Mouse (Mus musculus) limb, embryonic 13.5 days (tissue): ENCODE data around the gene Ubap1. TPM values are rescaled to one million over a fixed set of nuclear protein-coding genes. Genes with fewer than 3 reads are reported as not detected.

Experiments used
- ATAC-seq: fragments of 200-750 bp; cut with Nextera tagmentation; 2 replicates; pipeline ENCODE4 v1.8.0; 2017; ENCODE audit warnings: low read depth, moderate number of reproducible peaks, moderate TSS enrichment; ENCODE audit not compliant: low FRiP score
- H3K27ac ChIP-seq: fragments of 300-500 bp; sonication (generic); 2 replicates; pipeline ENCODE4 v1.5.1; 2015; ENCODE audit warnings: inconsistent platforms, mild to moderate bottlenecking, moderate library complexity
- H3K27me3 ChIP-seq: fragments of 300-500 bp; sonication (generic); 2 replicates; pipeline ENCODE4 v1.6.1; 2015; ENCODE audit warnings: mild to moderate bottlenecking, inconsistent platforms
- H3K36me3 ChIP-seq: fragments of 300-500 bp; sonication (generic); 2 replicates; pipeline ENCODE4 v1.6.1; 2015; ENCODE audit warnings: inconsistent platforms, mild to moderate bottlenecking, moderate library complexity
- H3K4me1 ChIP-seq: fragments of 300-500 bp; sonication (generic); 2 replicates; pipeline ENCODE4 v1.6.1; 2015; ENCODE audit warnings: inconsistent platforms
- H3K4me2 ChIP-seq: fragments of 300-500 bp; sonication (generic); replicated peaks from 2 replicates; pipeline ENCODE4 v1.6.1; 2015; ENCODE audit warnings: inconsistent platforms, mild to moderate bottlenecking, moderate library complexity
- H3K4me3 ChIP-seq: fragments of 300-500 bp; sonication (generic); 2 replicates; pipeline ENCODE4 v1.5.1; 2015; ENCODE audit warnings: moderate library complexity, mild to moderate bottlenecking, inconsistent platforms
- H3K9ac ChIP-seq: fragments of 300-500 bp; sonication (generic); 2 replicates; pipeline ENCODE4 v1.6.1; 2015; ENCODE audit warnings: mild to moderate bottlenecking, inconsistent platforms
- H3K9me3 ChIP-seq: fragments of 300-500 bp; sonication (generic); 2 replicates; pipeline ENCODE4 v1.6.1; 2016; ENCODE audit warnings: inconsistent platforms
- WGBS: fragments of 180-500 bp; shearing (Covaris S2); methylation state at CpG from one replicate; pipeline ENCODE4 v1.1.7; 2015; 5-methylcytosine and 5-hydroxymethylcytosine counted together
- polyA plus RNA-seq: library from polyadenylated mRNA; unstranded; fragments of >200 nt; fragmentation: Nextera tagmentation; extraction: Ambion mirVana; gene quantifications from 2 replicates; pipeline ENCODE4 v1.2.1, GENCODE M21; 2015

The Ubap1 gene
- polyA plus RNA-seq, 1 experiment from 2014 or later = 54.8 TPM

GRCm38 (mm10) chr4:41398353-41398752 is 49.6 kb downstream of the Ubap1 start:
- no peak overlapping the region for H3K9ac ChIP-seq
- H3K36me3 ChIP-seq = peaks cover 70% of the 10 kb centered on the region
- ATAC-seq = no peak
- no peaks in the 10 kb centered on the region for H3K9me3 ChIP-seq
- no peaks in the 10 kb centered on the region for H3K4me1 ChIP-seq
- H3K27me3 ChIP-seq = no peaks in the 10 kb centered on the region
- no peak overlapping the region for H3K4me2 ChIP-seq
- no peak overlapping the region for H3K27ac ChIP-seq
- no peak overlapping the region for H3K4me3 ChIP-seq
- 81% methylated on average over 6 of the region's 6 CpGs for whole genome bisulfite sequencing

- H3K9ac ChIP-seq = no peak overlapping the region
- no peak overlapping the region for H3K4me2 ChIP-seq
- WGBS = 82% methylated on average over 5 of the region's 5 CpGs
- ATAC-seq = no peak
- H3K9me3 ChIP-seq = no peaks in the 10 kb centered on the region
- no peaks in the 10 kb centered on the region for H3K27me3 ChIP-seq
- no peak overlapping the region for H3K27ac ChIP-seq
- H3K36me3 ChIP-seq = peaks cover 70% of the 10 kb centered on the region
- no peaks in the 10 kb centered on the region for H3K4me1 ChIP-seq
- H3K4me3 ChIP-seq = no peak overlapping the region
Observed at GRCm38 (mm10) chr4:41399904-41400303, 51.1 kb downstream of the Ubap1 start.

GRCm38 (mm10) chr4:41401167-41401566 is 52.4 kb downstream of the Ubap1 start:
- no peaks in the 10 kb centered on the region for H3K9me3 ChIP-seq
- H3K27me3 ChIP-seq = no peaks in the 10 kb centered on the region
- H3K36me3 ChIP-seq = peaks cover 60% of the 10 kb centered on the region
- H3K9ac ChIP-seq = no peak overlapping the region
- no peaks in the 10 kb centered on the region for H3K4me1 ChIP-seq
- H3K4me2 ChIP-seq = no peak overlapping the region
- H3K27ac ChIP-seq = no peak overlapping the region
- H3K4me3 ChIP-seq = no peak overlapping the region
- ATAC-seq = no peak

GRCm38 (mm10) chr4:41401573-41401972 is 52.8 kb downstream of the Ubap1 start:
- no peak overlapping the region for H3K27ac ChIP-seq
- no peaks in the 10 kb centered on the region for H3K4me1 ChIP-seq
- no peaks in the 10 kb centered on the region for H3K27me3 ChIP-seq
- H3K4me3 ChIP-seq = no peak overlapping the region
- no peak for ATAC-seq
- 92% methylated on average over 5 of the region's 5 CpGs for WGBS
- H3K9ac ChIP-seq = no peak overlapping the region
- H3K36me3 ChIP-seq = peaks cover 62% of the 10 kb centered on the region
- H3K4me2 ChIP-seq = no peak overlapping the region
- H3K9me3 ChIP-seq = no peaks in the 10 kb centered on the region

GRCm38 (mm10) chr4:41406597-41406996 is 57.8 kb downstream of the Ubap1 start:
- Histone ChIP-seq H3K27ac (no peak overlapping the region), H3K4me3 (no peak overlapping the region), H3K9me3 (no peaks in the 10 kb centered on the region), H3K9ac (no peak overlapping the region), H3K4me2 (no peak overlapping the region), H3K36me3 (peaks cover 43% of the 10 kb centered on the region), H3K27me3 (no peaks in the 10 kb centered on the region), H3K4me1 (no peaks in the 10 kb centered on the region)
- WGBS = 89% methylated on average over 9 of the region's 9 CpGs
- no peak for ATAC-seq

GRCm38 (mm10) chr4:41407353-41407752 is 58.6 kb downstream of the Ubap1 start:
- Histone ChIP-seq H3K27ac (no peak overlapping the region), H3K4me2 (no peak overlapping the region), H3K9ac (no peak overlapping the region), H3K4me1 (no peaks in the 10 kb centered on the region), H3K36me3 (peaks cover 43% of the 10 kb centered on the region), H3K4me3 (no peak overlapping the region), H3K27me3 (no peaks in the 10 kb centered on the region), H3K9me3 (no peaks in the 10 kb centered on the region)
- WGBS = 86% methylated on average over 2 of the region's 2 CpGs
- ATAC-seq = no peak

- no peaks in the 10 kb centered on the region for H3K27me3 ChIP-seq
- H3K4me1 ChIP-seq = no peaks in the 10 kb centered on the region
- no peak overlapping the region for H3K27ac ChIP-seq
- ATAC-seq = no peak
- WGBS = 95% methylated on average over 1 of the region's 1 CpGs
- no peak overlapping the region for H3K4me3 ChIP-seq
- no peaks in the 10 kb centered on the region for H3K9me3 ChIP-seq
- H3K9ac ChIP-seq = no peak overlapping the region
- H3K36me3 ChIP-seq = peaks cover 29% of the 10 kb centered on the region
- no peak overlapping the region for H3K4me2 ChIP-seq
Observed at GRCm38 (mm10) chr4:41409341-41409740, 60.5 kb downstream of the Ubap1 start.

- H3K27me3 ChIP-seq = no peaks in the 10 kb centered on the region
- no peak overlapping the region for H3K27ac ChIP-seq
- H3K4me3 ChIP-seq = no peak overlapping the region
- no peak overlapping the region for H3K4me2 ChIP-seq
- H3K9ac ChIP-seq = no peak overlapping the region
- H3K9me3 ChIP-seq = no peaks in the 10 kb centered on the region
- H3K36me3 ChIP-seq = no peaks in the 10 kb centered on the region
- H3K4me1 ChIP-seq = no peaks in the 10 kb centered on the region
- no peak for ATAC-seq
Observed at GRCm38 (mm10) chr4:41416966-41417365, 68.2 kb downstream of the Ubap1 start.

GRCm38 (mm10) chr4:41438931-41439330 is 90.1 kb downstream of the Ubap1 start:
- Histone ChIP-seq H3K9ac (no peak overlapping the region), H3K27ac (no peak overlapping the region), H3K4me2 (no peak overlapping the region), H3K4me3 (no peak overlapping the region), H3K4me1 (no peaks in the 10 kb centered on the region), H3K27me3 (no peaks in the 10 kb centered on the region), H3K36me3 (no peaks in the 10 kb centered on the region), H3K9me3 (no peaks in the 10 kb centered on the region)
- no peak for ATAC-seq
- 87% methylated on average over 5 of the region's 5 CpGs for WGBS

Other genes starting within 250 kb of the Ubap1 start
- gene Nol6, start 224.5 kb upstream of the Ubap1 start, polyA plus RNA-seq = 26.0 and 28.9 TPM in 2 replicates
- 94.5 and 98.1 TPM in 2 replicates for gene Ube2r2, start 213.3 kb upstream of the Ubap1 start, polyA plus RNA-seq
- gene Ubap2, start 73.9 kb upstream of the Ubap1 start, polyA plus RNA-seq = 60.8 and 65.2 TPM in 2 replicates
- gene Dcaf12, start 34.1 kb upstream of the Ubap1 start, polyA plus RNA-seq = 52.9 and 54.4 TPM in 2 replicates
- gene Kif24, start 115.9 kb downstream of the Ubap1 start, polyA plus RNA-seq = 8.8 and 9.6 TPM in 2 replicates
- gene Nudt2, start 116.2 kb downstream of the Ubap1 start, polyA plus RNA-seq = 46.6 and 47.1 TPM in 2 replicates
- gene AI464131, start 154.1 kb downstream of the Ubap1 start, polyA plus RNA-seq = 3.8 and 4.1 TPM in 2 replicates
- gene 1110017D15Rik, start 168.3 kb downstream of the Ubap1 start, polyA plus RNA-seq = 1.5 and 1.6 TPM in 2 replicates
- gene Fam219a, start 220.5 kb downstream of the Ubap1 start, polyA plus RNA-seq = 1.0 and 2.0 TPM in 2 replicates
- gene Dnaic1, start 220.8 kb downstream of the Ubap1 start, polyA plus RNA-seq = 0.46 and 0.47 TPM in 2 replicates